Mouse (Mus musculus): ENCODE data around the gene Ldlrad3. TPM values are rescaled to one million over a fixed set of nuclear protein-coding genes. Genes with fewer than 3 reads are reported as not detected.

Gene Ldlrad3
- polyA plus RNA-seq, 1 experiment from 2014 or later: 48.7 TPM

DNA sequence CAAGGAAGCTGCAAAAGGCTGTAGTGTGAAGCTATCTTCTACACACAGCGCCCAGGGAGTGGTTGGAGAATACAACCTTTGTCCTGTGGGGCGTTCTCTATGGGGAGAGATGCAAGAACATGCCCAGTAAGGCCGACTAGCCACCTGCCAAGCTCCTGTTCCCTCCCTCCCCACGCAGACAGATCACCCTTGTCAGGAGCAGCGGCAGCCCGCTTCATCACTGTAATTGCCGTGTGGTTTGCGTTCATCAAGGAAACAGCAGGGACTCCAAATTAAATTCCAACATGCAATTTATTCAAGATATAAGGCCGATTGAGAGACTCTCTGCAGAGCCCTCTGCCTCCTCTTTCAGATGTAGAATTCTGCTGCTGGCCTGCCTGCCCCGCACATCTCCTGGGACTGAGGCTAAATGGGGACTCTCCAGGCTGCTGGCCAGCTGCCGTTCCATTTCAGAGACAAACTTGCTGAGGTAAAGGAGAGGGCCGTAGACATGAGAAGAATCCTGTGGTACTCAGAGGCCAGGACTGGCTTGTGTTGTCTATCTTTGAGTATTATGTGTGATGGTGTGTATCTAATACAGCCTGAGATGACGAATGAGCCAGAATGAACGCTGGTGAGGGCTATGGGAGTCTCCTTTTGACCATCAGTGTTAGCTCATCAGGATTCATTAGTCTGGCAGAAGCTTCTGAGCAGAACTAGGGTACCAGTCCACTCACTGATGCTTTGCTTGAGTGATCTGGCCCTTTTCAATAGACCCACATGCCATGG, 253.8 kb downstream of the Ldlrad3 start:
- H3K9me3 ChIP-seq (ENCODE audit: control insufficient read depth, low read length): no peaks in the 10 kb centered on the region
- H3K36me3 ChIP-seq (ENCODE audit: control insufficient read depth, insufficient read depth, low read length): no peaks in the 10 kb centered on the region
- H3K4me2 ChIP-seq (replicated peaks; ENCODE audit: low read depth, low read length): no peak overlapping the region
- peaks cover 2% of the 10 kb centered on the region; the same call in 1 of the 2 replicates for H3K4me1 ChIP-seq (replicated peaks; ENCODE audit: control insufficient read depth, insufficient read depth, low read length)
- no peak overlapping the region for H3K9ac ChIP-seq (ENCODE audit: low read depth, low read length)
- peak overlapping the region; percentile 66 for H3K27ac ChIP-seq (ENCODE audit: low read depth, low read length)
- peak; percentile 69 for ATAC-seq (ENCODE audit: low FRiP score)
- H3K27me3 ChIP-seq (ENCODE audit: control insufficient read depth, insufficient read depth, low read length): no peaks in the 10 kb centered on the region
- WGBS: 70% methylated on average over 14 of the region's 14 CpGs
- no peak overlapping the region for H3K4me3 ChIP-seq (ENCODE audit: low read depth, low read length)
- DNase-seq (ENCODE audit: low spot score): no peak

DNA sequence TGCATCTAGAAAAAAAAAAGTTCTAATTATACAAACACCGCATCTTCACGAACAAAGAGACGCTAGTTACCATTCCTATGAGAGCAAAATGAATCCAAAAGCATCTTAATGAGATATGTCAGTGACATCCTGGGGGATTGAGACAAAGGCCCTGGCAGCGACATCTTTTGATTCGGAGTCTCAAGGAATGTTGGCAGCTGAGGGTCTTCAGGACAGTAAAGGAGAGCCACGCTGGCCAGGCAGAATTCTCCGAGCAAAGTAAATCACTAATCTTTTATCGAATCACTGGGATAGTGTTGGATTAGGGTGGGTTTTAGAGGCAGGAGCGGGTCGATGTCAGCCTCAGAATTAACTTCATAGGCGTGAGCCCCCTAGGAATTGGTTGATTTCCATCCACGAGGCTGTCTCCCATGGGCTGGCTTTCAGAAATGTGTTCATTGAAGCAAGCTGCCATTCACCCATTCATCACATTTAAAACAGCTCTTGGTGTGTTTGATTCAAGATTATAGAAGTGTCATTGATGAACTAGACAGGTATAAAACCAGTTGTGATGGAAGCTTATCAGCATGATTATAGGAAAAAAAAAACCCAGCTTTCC, 260.5 kb downstream of the Ldlrad3 start:
- Histone ChIP-seq H3K4me3 (ENCODE audit: low read depth, low read length) (no peak overlapping the region), H3K36me3 (ENCODE audit: control insufficient read depth, insufficient read depth, low read length) (no peaks in the 10 kb centered on the region), H3K9me3 (ENCODE audit: control insufficient read depth, low read length) (no peaks in the 10 kb centered on the region), H3K4me1 (replicated peaks; ENCODE audit: control insufficient read depth, insufficient read depth, low read length) (no peaks in the 10 kb centered on the region), H3K9ac (ENCODE audit: low read depth, low read length) (no peak overlapping the region), H3K4me2 (replicated peaks; ENCODE audit: low read depth, low read length) (no peak overlapping the region), H3K27me3 (ENCODE audit: control insufficient read depth, insufficient read depth, low read length) (no peaks in the 10 kb centered on the region), H3K27ac (ENCODE audit: low read depth, low read length) (no peak overlapping the region)
- ATAC-seq (ENCODE audit: low FRiP score) (0 out of 2 replicates have a peak, but pooled peaks have one; percentile 40), DNase-seq (ENCODE audit: low spot score) (peak; percentile 32)
- 56% methylated on average over 12 of the region's 12 CpGs for WGBS

DNA sequence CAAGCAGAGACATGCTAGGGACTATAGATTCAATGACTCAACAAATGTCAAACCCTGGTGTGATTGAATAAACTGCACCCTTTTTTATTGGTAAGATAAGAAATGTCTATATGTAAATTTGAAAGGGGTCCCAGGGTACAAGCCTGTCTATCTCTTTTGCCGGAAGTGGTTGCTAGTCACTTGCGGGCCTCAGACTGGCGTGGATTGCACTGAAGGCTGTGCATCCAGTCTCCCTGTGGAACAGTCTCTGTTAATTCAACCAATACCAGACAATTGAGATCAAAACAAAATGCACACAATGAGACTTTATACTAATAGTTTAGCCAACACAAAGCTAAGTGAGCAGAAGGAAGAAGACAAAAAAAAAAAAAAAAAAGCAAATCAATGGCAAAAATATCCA, 261.0 kb downstream of the Ldlrad3 start:
- WGBS: 67% methylated on average over 3 of the region's 3 CpGs
- ATAC-seq (ENCODE audit: low FRiP score): no peak
- H3K4me2 ChIP-seq (replicated peaks; ENCODE audit: low read depth, low read length): no peak overlapping the region

DNA sequence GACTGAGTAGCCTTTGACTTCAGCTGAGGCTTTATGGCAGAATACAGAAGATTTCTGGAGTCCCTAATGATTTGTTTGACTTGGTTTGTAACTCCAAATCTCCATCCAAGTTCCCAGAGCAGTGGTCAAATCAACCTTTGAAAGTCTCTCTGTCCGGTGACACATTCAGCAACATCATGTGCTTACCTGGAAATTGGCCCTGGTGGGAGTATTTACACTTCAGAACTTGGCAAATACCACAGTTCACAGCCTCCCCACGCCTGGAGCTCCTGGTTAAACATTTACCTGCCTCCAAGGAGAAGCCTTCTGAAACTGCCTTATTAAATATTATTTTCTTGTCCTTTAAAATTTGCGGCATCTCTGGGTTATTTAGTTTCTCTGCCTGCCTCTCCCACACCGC, 263.0 kb downstream of the Ldlrad3 start:
- no peaks in the 10 kb centered on the region for H3K9me3 ChIP-seq (ENCODE audit: control insufficient read depth, low read length)
- H3K36me3 ChIP-seq (ENCODE audit: control insufficient read depth, insufficient read depth, low read length): no peaks in the 10 kb centered on the region
- H3K4me3 ChIP-seq (ENCODE audit: low read depth, low read length): no peak overlapping the region
- 89% methylated on average over 4 of the region's 4 CpGs for WGBS
- no peaks in the 10 kb centered on the region for H3K27me3 ChIP-seq (ENCODE audit: control insufficient read depth, insufficient read depth, low read length)
- no peak overlapping the region for H3K27ac ChIP-seq (ENCODE audit: low read depth, low read length)
- no peaks in the 10 kb centered on the region for H3K4me1 ChIP-seq (replicated peaks; ENCODE audit: control insufficient read depth, insufficient read depth, low read length)
- no peak overlapping the region for H3K4me2 ChIP-seq (replicated peaks; ENCODE audit: low read depth, low read length)
- DNase-seq (ENCODE audit: low spot score) (no peak), ATAC-seq (ENCODE audit: low FRiP score) (no peak)
- no peak overlapping the region for H3K9ac ChIP-seq (ENCODE audit: low read depth, low read length)

More for the DNA sequence above, 261.0 kb downstream of the Ldlrad3 start:
- H3K4me1 ChIP-seq (replicated peaks; ENCODE audit: control insufficient read depth, insufficient read depth, low read length): no peaks in the 10 kb centered on the region
- H3K36me3 ChIP-seq (ENCODE audit: control insufficient read depth, insufficient read depth, low read length): no peaks in the 10 kb centered on the region
- no peak overlapping the region for H3K9ac ChIP-seq (ENCODE audit: low read depth, low read length)
- no peaks in the 10 kb centered on the region for H3K9me3 ChIP-seq (ENCODE audit: control insufficient read depth, low read length)
- no peaks in the 10 kb centered on the region for H3K27me3 ChIP-seq (ENCODE audit: control insufficient read depth, insufficient read depth, low read length)
- DNase-seq (ENCODE audit: low spot score): no peak
- H3K4me3 ChIP-seq (ENCODE audit: low read depth, low read length): no peak overlapping the region
- H3K27ac ChIP-seq (ENCODE audit: low read depth, low read length): no peak overlapping the region

DNA sequence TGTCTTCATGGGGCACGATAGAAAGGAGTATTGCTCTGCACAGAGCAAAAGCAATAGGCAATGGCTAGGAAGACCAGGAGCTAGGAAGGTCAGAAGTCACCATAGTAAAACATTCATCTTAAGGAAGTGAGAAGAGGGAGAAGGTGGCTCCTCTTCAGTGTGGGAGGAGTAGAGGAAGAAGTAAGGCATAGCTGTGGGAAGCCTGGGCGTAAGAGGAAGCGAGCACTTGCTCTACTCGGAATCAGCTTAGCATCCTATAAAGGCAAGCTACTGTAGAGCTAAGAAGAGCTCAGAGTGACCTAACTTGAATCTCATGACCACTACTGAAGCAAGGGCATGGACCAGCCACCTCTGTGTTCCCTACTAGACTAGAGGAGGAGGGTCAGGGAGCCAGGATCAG, 263.9 kb downstream of the Ldlrad3 start:
- H3K4me1 ChIP-seq (replicated peaks; ENCODE audit: control insufficient read depth, insufficient read depth, low read length): no peaks in the 10 kb centered on the region
- H3K4me3 ChIP-seq (ENCODE audit: low read depth, low read length): no peak overlapping the region
- ATAC-seq (ENCODE audit: low FRiP score) (no peak), DNase-seq (ENCODE audit: low spot score) (no peak)
- 95% methylated on average over 4 of the region's 4 CpGs for WGBS
- no peaks in the 10 kb centered on the region for H3K36me3 ChIP-seq (ENCODE audit: control insufficient read depth, insufficient read depth, low read length)
- no peak overlapping the region for H3K4me2 ChIP-seq (replicated peaks; ENCODE audit: low read depth, low read length)
- H3K27ac ChIP-seq (ENCODE audit: low read depth, low read length): no peak overlapping the region
- H3K27me3 ChIP-seq (ENCODE audit: control insufficient read depth, insufficient read depth, low read length): no peaks in the 10 kb centered on the region
- H3K9me3 ChIP-seq (ENCODE audit: control insufficient read depth, low read length): no peaks in the 10 kb centered on the region
- H3K9ac ChIP-seq (ENCODE audit: low read depth, low read length): no peak overlapping the region

DNA sequence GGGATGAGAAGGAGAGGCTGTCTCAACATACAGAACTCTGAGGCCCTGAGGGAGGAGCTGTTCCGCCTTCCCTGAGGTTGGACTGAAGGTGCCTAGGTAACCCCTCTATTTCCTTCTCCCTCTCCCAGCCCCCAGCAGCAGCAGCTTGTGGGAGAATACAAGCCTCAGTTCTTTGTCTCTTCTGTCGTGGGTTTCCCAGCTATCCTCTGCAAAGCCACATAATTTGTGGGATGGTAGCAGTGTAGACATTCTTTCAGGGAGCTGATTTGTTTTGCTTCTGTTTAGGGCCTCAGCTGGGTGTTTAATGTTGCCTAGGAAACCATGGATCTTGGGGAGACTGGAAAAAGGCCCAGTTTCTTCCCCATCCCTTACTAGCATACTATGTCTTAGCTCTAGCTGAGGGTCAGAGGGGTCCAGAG, 266.0 kb downstream of the Ldlrad3 start:
- no peaks in the 10 kb centered on the region for H3K4me1 ChIP-seq (replicated peaks; ENCODE audit: control insufficient read depth, insufficient read depth, low read length)
- no peaks in the 10 kb centered on the region for H3K27me3 ChIP-seq (ENCODE audit: control insufficient read depth, insufficient read depth, low read length)
- WGBS: 51% methylated on average over 2 of the region's 2 CpGs
- H3K4me2 ChIP-seq (replicated peaks; ENCODE audit: low read depth, low read length): no peak overlapping the region
- H3K36me3 ChIP-seq (ENCODE audit: control insufficient read depth, insufficient read depth, low read length): no peaks in the 10 kb centered on the region
- H3K4me3 ChIP-seq (ENCODE audit: low read depth, low read length): no peak overlapping the region
- ATAC-seq (ENCODE audit: low FRiP score) (peak; percentile 47), DNase-seq (ENCODE audit: low spot score) (no peak)
- H3K9ac ChIP-seq (ENCODE audit: low read depth, low read length): no peak overlapping the region
- no peaks in the 10 kb centered on the region for H3K9me3 ChIP-seq (ENCODE audit: control insufficient read depth, low read length)
- H3K27ac ChIP-seq (ENCODE audit: low read depth, low read length): peak overlapping the region; percentile 51; the same call in 1 of the 2 replicates

DNA sequence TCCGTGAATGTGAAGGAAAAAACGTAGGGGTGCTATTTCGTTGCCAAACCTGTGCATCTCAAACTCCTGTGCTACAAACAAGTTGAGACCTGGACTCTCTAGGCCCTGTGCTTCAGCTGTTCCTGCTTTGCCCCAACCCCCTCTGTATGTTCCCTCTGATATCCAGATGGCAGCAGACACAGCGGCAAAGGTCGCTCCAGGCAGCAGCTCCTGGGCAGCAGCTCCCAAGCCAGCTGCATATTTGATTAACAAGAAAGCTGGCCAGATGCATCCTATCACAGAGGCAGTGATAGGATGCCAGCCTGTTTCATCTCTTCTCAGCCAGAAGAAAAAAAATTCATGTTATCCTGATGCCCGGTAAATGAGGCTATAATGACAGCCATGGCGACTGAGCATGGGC, 267.7 kb downstream of the Ldlrad3 start:
- Histone ChIP-seq H3K4me1 (replicated peaks; ENCODE audit: control insufficient read depth, insufficient read depth, low read length) (no peaks in the 10 kb centered on the region), H3K9me3 (ENCODE audit: control insufficient read depth, low read length) (no peaks in the 10 kb centered on the region), H3K36me3 (ENCODE audit: control insufficient read depth, insufficient read depth, low read length) (no peaks in the 10 kb centered on the region), H3K4me2 (replicated peaks; ENCODE audit: low read depth, low read length) (no peak overlapping the region), H3K27ac (ENCODE audit: low read depth, low read length) (no peak overlapping the region), H3K27me3 (ENCODE audit: control insufficient read depth, insufficient read depth, low read length) (no peaks in the 10 kb centered on the region), H3K4me3 (ENCODE audit: low read depth, low read length) (no peak overlapping the region), H3K9ac (ENCODE audit: low read depth, low read length) (no peak overlapping the region)
- DNase-seq (ENCODE audit: low spot score): no peak
- 74% methylated on average over 7 of the region's 7 CpGs for WGBS
- ATAC-seq (ENCODE audit: low FRiP score): no peak

DNA sequence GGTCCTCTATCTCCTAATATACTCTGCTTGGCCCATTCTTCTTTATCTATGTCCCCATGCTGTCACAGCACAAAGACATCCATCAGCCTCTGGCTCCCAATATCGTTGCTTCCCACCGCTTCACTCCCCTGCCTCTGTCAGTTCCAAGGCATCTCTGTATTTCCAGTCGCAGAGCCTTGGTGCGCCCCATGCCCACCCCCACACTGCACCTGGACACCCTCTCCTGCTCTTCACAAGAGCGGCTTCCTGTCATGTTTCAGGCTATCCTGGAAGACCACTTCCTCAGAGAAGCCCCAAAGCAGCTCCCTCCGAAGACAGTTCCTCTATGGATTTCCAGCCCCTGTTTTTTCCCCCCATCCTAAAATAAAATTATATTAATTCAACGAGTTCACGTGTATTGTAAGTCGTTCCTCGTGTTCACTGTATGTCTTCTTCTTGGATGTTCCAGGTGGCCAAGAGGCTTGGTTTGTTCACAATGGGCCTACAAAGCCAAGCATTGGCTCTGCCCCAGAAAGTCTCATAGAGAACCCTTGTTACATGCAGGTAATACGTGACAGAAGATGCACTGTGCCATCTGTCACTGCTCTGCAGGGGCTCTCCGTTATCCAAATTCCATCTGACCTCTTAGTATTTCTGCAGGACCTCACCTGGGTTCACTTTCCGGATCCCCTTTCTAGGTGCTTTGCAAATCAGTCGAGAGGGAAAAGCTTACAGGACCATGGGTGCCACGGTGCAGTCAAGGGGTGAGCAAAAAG, 276.7 kb downstream of the Ldlrad3 start:
- H3K27me3 ChIP-seq (ENCODE audit: control insufficient read depth, insufficient read depth, low read length): no peaks in the 10 kb centered on the region
- H3K9ac ChIP-seq (ENCODE audit: low read depth, low read length): no peak overlapping the region
- H3K4me3 ChIP-seq (ENCODE audit: low read depth, low read length): no peak overlapping the region
- no peak for ATAC-seq (ENCODE audit: low FRiP score)
- WGBS: 79% methylated on average over 15 of the region's 15 CpGs
- H3K4me1 ChIP-seq (replicated peaks; ENCODE audit: control insufficient read depth, insufficient read depth, low read length): no peaks in the 10 kb centered on the region
- no peak overlapping the region for H3K4me2 ChIP-seq (replicated peaks; ENCODE audit: low read depth, low read length)
- no peaks in the 10 kb centered on the region for H3K9me3 ChIP-seq (ENCODE audit: control insufficient read depth, low read length)
- no peak for DNase-seq (ENCODE audit: low spot score)
- H3K36me3 ChIP-seq (ENCODE audit: control insufficient read depth, insufficient read depth, low read length): no peaks in the 10 kb centered on the region
- H3K27ac ChIP-seq (ENCODE audit: low read depth, low read length): no peak overlapping the region

All from hindbrain, embryonic 11.5 days (tissue).